Mouse (Mus musculus) CH12.LX (cell line): ENCODE results near the gene Lamp3.

ENCODE experiments used
- CTCF ChIP-seq, 2 experiments: IDR thresholded peaks in 1 of 2; conservative IDR thresholded peaks in 1 of 2; 2 replicates each; pipeline ENCODE4 v1.5.1; 2011 to 2012; ENCODE audit warnings: low read depth in 2 of 2, low read length in 2 of 2, improper control_type of control experiment in 1 of 2, inconsistent platforms in 1 of 2, mild to moderate bottlenecking in 1 of 2, moderate library complexity in 1 of 2
- MAX ChIP-seq: IDR thresholded peaks from 2 replicates; pipeline ENCODE4 v1.6.1; 2011; ENCODE audit warnings: low read length, improper control_type of control experiment
- POLR2A ChIP-seq: IDR thresholded peaks from 2 replicates; pipeline ENCODE4 v1.6.1; 2011; ENCODE audit warnings: low read depth, mild to moderate bottlenecking, improper control_type of control experiment, low read length
- ZC3H11A ChIP-seq: IDR thresholded peaks from 2 replicates; pipeline ENCODE4 v1.6.1; 2012; ENCODE audit warnings: low read depth, mild to moderate bottlenecking, inconsistent platforms, low read length, improper control_type of control experiment

GRCm38 (mm10) chr16:19629816-19630215 lies 76.4 kb downstream of the Lamp3 start, which contains the start of gene Olfr171:
- TF ChIP-seq CTCF (conservative IDR thresholded peaks at IDR 0.05 in 1 of 2, IDR thresholded peaks at IDR 0.05 in 1 of 2; ENCODE audit: low read depth in 2 of 2, low read length in 2 of 2) (no peak), MAX (no peak), POLR2A (no peak), ZC3H11A (no peak)
